Mouse (Mus musculus) bone marrow macrophage, adult 2 months (primary cell): ENCODE results near the gene Actr1b.

Experiments
- CTCF ChIP-seq: IDR thresholded peaks from 2 replicates; pipeline ENCODE4 v1.5.1; 2012; ENCODE audit warnings: low read depth, mild to moderate bottlenecking, low read length, moderate library complexity
- POLR2A ChIP-seq: IDR thresholded peaks from 2 replicates; pipeline ENCODE4 v1.6.1; 2012; ENCODE audit warnings: mild to moderate bottlenecking, low read depth, low read length, borderline replicate concordance

- no peak for TF ChIP-seq POLR2A
- TF ChIP-seq CTCF = no peak
Measured at GRCm38 (mm10) chr1:36656233-36656632, 58.0 kb downstream of the Actr1b start.
